Mouse (Mus musculus): ENCODE data around the gene Evx2.

- TF ChIP-seq GATA1 (IDR thresholded peaks at IDR 0.05; ENCODE audit: borderline replicate concordance, low read length) (no peak), FLI1 (IDR thresholded peaks at IDR 0.05; ENCODE audit: low read length) (no peak)
These were observed 47.1 kb upstream of the Evx2 start for GRCm38 (mm10) chr2:74706393-74706960.
